Mouse (Mus musculus) G1E (cell line): Measurements from ENCODE around the gene Psmg4.

Experiments
- CTCF ChIP-seq: IDR thresholded peaks from 2 replicates; pipeline ENCODE4 v1.5.1; 2012; ENCODE audit warnings: low read depth, low read length, inconsistent platforms, mixed read lengths
- GATA1 ChIP-seq: IDR thresholded peaks from 2 replicates; pipeline ENCODE4 v1.6.1; 2012; ENCODE audit warnings: borderline replicate concordance, low read length, inconsistent platforms, mixed read lengths

GRCm38 (mm10) chr13:34211261-34211775 lies 48.6 kb downstream of the Psmg4 start:
- TF ChIP-seq GATA1 (no peak), CTCF (no peak)
